Mouse (Mus musculus) gastrocnemius, adult 2 months (tissue): ENCODE measurements around the gene Aldh2. TPM values are rescaled to one million over a fixed set of nuclear protein-coding genes. Genes with fewer than 3 reads are reported as not detected.

Source experiments
- DNase-seq: peaks from one replicate; pipeline ENCODE4 v3.0.0; 2022
- H3K27ac ChIP-seq: fragments of 200-600 bp; 2 replicates; pipeline ENCODE4 v1.8.1; 2022; ENCODE audit warnings: mild to moderate bottlenecking
- H3K4me3 ChIP-seq: fragments of 200-600 bp; 2 replicates; pipeline ENCODE4 v1.8.1; 2022; ENCODE audit warnings: mild to moderate bottlenecking, moderate library complexity
- CTCF ChIP-seq: fragments of 200-600 bp; IDR thresholded peaks from 2 replicates; pipeline ENCODE4 v1.8.1; 2022; ENCODE audit warnings: antibody characterized with exemption, mild to moderate bottlenecking, moderate library complexity
- intact Hi-C: fragments of 180-260 bp; cut with DNase I; formaldehyde crosslinking; loops from one replicate; pipeline ENCODE4 v1.15.1; 2025
- total RNA-seq, 2 experiments: library from RNA; stranded (reverse); gene quantifications; 2 replicates each; pipeline ENCODE4 v1.2.3; 2021

Aldh2 gene
- total RNA-seq, 2 experiments from 2014 or later = 116 to 287 TPM

- intact Hi-C loops = no loop called here
- no peak for DNase-seq
- H3K27ac ChIP-seq = peak overlapping the region; percentile 92
- no peak for TF ChIP-seq CTCF
- H3K4me3 ChIP-seq = peak overlapping the region; percentile 98
Observed at GRCm38 (mm10) chr5:121591417-121592063, 2.1 kb downstream of the Aldh2 start.

- TF ChIP-seq CTCF = no peak
- intact Hi-C loops = no loop called here
- no peak for DNase-seq
- no peak overlapping the region for H3K4me3 ChIP-seq
- peak overlapping the region; percentile 40; the same call in 1 of the 2 replicates for H3K27ac ChIP-seq
Observed at GRCm38 (mm10) chr5:121589928-121590327, 3.7 kb downstream of the Aldh2 start.

- TF ChIP-seq CTCF = no peak
- Histone ChIP-seq H3K27ac (peak overlapping the region; percentile 90), H3K4me3 (peak overlapping the region; percentile 34)
- intact Hi-C loops = no loop called here
- DNase-seq = peak; percentile 59
Observed at GRCm38 (mm10) chr5:121586400-121587039, 7.1 kb downstream of the Aldh2 start.

DNA sequence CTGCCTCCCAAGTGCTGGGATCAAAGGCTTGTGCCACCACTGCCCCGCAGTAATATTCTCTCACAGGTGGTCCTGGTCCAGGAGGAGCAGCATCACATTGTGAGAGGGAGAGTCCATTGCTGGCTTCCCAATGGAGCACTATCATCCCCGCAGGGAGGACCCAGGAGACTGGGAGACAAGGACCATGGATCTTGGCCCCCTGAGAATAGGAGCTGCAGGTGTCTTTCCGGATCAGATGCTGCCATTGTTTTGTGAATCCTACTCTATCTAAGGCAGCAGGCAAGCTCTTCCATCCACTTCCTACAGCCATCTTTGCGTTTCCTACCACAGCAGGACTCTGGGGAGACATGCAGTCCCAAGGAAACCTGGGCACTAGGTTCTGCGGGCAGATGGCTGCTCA, 7.9 kb downstream of the Aldh2 start:
- Histone ChIP-seq H3K27ac (peak overlapping the region; percentile 90), H3K4me3 (no peak overlapping the region)
- intact Hi-C loops = loop anchor here (2.0 kb wide), 1 partner anchor 17 kb away; no protein-coding TSS in a partner anchor
- DNase-seq = no peak
- TF ChIP-seq CTCF = no peak

DNA sequence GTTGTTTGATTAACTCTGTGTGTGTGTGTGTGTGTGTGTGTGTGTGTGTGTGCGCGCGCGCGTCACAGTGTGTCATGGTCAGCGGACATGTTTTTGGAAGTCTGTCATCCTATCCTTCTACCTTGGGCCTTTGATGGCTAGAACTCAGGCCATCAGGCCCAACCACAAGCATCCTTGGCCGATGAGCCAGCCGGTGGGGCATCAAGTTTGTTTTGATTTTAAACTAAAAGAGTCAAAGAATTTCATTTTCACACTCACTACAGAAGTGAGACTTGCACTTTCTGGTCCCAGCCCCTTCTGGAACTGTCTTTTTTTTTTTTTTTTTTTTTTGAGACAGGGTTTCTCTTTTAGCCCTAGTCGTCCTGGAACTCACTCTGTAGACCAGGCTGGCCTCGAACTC, 8.6 kb downstream of the Aldh2 start:
- TF ChIP-seq CTCF = no peak

DNA sequence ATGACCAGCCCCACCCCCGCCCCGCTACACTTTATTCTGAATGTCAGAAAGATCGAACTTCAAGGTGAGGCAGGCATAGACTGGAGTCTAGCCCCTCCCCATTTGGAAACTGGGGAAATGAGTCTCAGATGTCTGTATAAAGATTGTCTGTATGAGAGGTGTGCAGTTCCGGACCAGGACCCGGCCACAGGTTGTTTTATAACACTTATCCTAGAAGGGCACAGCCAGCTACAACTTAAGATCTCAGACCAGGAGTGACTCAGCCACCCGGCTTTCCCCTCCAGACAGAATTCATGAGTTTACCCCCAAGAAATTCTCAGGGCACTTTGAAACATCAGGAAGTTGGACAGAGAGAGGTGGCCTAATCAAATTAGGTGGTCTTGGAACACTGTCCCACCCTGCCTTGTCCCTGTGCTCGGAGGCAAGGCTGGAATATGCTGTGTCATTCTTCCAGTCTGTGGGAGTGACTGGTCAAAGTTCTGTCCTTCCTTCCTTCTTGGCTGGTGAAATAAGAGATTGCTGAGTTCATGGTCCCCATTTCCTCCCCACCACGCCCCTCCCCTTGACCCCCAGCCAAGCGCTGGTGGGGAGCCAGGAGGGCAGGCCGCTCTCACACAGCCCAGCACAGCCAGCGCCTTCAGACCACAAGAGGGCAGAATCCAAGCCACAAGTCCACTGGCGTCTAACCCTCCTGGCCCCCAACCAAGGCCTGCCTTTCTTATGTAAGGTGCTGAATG, 9.7 kb downstream of the Aldh2 start:
- intact Hi-C loops = loop anchor here (2.0 kb wide), 1 partner anchor 19 kb away; no protein-coding TSS in a partner anchor
- peak; percentile 97 for DNase-seq
- Histone ChIP-seq H3K27ac (peak overlapping the region; percentile 90), H3K4me3 (peak overlapping the region; percentile 50)
- peak; percentile 81 for TF ChIP-seq CTCF

More for the DNA sequence above, 8.6 kb downstream of the Aldh2 start:
- Histone ChIP-seq H3K4me3 (no peak overlapping the region), H3K27ac (peak overlapping the region; percentile 90)
- intact Hi-C loops = loop anchor here (2.0 kb wide), 1 partner anchor 18 kb away; no protein-coding TSS in a partner anchor
- DNase-seq = no peak

GRCm38 (mm10) chr5:121581945-121582344, 11.7 kb downstream of the Aldh2 start:
- peak overlapping the region; percentile 35 for H3K27ac ChIP-seq
- no peak for DNase-seq
- intact Hi-C loops = no loop called here
- no peak overlapping the region for H3K4me3 ChIP-seq
- no peak for TF ChIP-seq CTCF

- peak; percentile 83 for DNase-seq
Observed at GRCm38 (mm10) chr5:121576927-121577488, 16.6 kb downstream of the Aldh2 start.

GRCm38 (mm10) chr5:121575867-121576266, 17.8 kb downstream of the Aldh2 start:
- no peak overlapping the region for H3K27ac ChIP-seq
- DNase-seq = no peak
- intact Hi-C loops = no loop called here
- H3K4me3 ChIP-seq = no peak overlapping the region
- TF ChIP-seq CTCF = no peak

More at GRCm38 (mm10) chr5:121576927-121577488, 16.6 kb downstream of the Aldh2 start:
- Histone ChIP-seq H3K4me3 (no peak overlapping the region), H3K27ac (peak overlapping the region; percentile 81)
- intact Hi-C loops = no loop called here
- TF ChIP-seq CTCF = no peak

DNA sequence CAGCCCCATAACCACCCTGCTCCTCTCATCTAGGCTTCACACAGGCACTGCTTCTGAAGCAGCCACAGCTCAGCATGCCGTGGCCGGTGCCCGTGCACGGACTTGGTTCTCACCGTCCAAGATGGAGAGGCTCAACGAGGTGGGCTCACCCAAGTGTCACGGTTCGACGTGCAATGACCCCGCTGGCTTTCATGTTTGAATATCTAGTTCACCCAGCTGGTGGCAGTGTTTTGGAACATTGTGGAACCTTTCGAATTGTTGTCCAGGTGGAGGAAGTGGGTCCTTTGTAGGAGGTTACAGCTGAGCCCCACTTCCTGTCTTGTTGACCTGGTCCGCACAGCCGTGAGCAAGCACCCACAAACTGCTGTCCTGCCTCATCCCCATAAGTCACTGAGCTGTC, 19.5 kb downstream of the Aldh2 start:
- H3K27ac ChIP-seq = no peak overlapping the region
- intact Hi-C loops = no loop called here
- no peak overlapping the region for H3K4me3 ChIP-seq
- DNase-seq = no peak
- TF ChIP-seq CTCF = no peak

GRCm38 (mm10) chr5:121570787-121571186, 22.8 kb downstream of the Aldh2 start:
- intact Hi-C loops = no loop called here
- DNase-seq = no peak
- TF ChIP-seq CTCF = no peak
- no peak overlapping the region for H3K27ac ChIP-seq
- H3K4me3 ChIP-seq = no peak overlapping the region

DNA sequence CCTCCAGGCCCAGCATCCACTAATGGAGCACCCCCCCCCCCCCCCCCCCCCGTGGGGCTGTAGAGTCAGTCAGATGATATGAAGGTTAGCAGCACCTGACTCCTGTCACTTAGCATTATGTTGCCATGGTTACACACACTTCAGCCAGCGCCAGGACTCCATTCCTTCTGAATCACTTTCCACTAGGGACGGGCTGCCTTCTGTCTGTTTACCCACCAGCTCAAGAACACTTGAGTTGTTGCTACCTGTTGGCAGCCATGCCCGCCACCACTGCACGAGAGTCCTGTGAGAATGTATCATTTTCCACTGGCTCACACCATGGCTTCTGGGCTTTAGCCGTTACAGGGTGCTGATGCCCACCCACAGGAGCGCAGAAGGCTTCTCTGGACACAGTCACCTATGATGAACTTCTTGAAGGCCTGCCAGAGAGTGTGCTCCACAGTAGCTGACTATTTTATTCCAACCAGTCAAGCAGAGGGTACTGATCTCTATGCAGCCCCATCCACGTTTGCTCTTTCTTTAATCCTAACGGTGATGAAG, 23.7 kb downstream of the Aldh2 start:
- Histone ChIP-seq H3K27ac (no peak overlapping the region), H3K4me3 (no peak overlapping the region)
- TF ChIP-seq CTCF = no peak
- no peak for DNase-seq
- intact Hi-C loops = no loop called here
